Mouse (Mus musculus) small intestine, adult 2 months (tissue): Measurements from ENCODE around the gene Zfp668. TPM values are rescaled to one million over a fixed set of nuclear protein-coding genes. Genes with fewer than 3 reads are reported as not detected.

Experiments used
- H3K27ac ChIP-seq: fragments of 200-500 bp; 2 replicates; pipeline ENCODE4 v1.5.1; 2012; ENCODE audit warnings: low read depth, low read length, control low read depth, inconsistent platforms; ENCODE audit not compliant: insufficient read depth
- H3K27me3 ChIP-seq: fragments of 200-500 bp; 2 replicates; pipeline ENCODE4 v1.6.1; 2012; ENCODE audit warnings: mild to moderate bottlenecking, moderate library complexity, low read length, inconsistent platforms; ENCODE audit not compliant: control insufficient read depth, insufficient read depth
- H3K36me3 ChIP-seq: fragments of 200-500 bp; 2 replicates; pipeline ENCODE4 v1.6.1; 2012; ENCODE audit warnings: mild to moderate bottlenecking, low read length, control low read depth, inconsistent platforms; ENCODE audit not compliant: control insufficient read depth, insufficient read depth
- H3K4me1 ChIP-seq: fragments of 200-500 bp; 2 replicates; pipeline ENCODE4 v1.6.1; 2012; ENCODE audit warnings: low read length, inconsistent platforms, mixed read lengths; ENCODE audit not compliant: control insufficient read depth, insufficient read depth, insufficient read length
- H3K4me3 ChIP-seq: fragments of 200-500 bp; 2 replicates; pipeline ENCODE4 v1.5.1; 2012; ENCODE audit warnings: low read depth, mild to moderate bottlenecking, control low read depth, inconsistent platforms, low read length, moderate library complexity
- CTCF ChIP-seq: fragments of 200-500 bp; IDR thresholded peaks from 2 replicates; pipeline ENCODE4 v1.5.1; 2012; ENCODE audit warnings: low read depth, mild to moderate bottlenecking, control low read depth, inconsistent platforms, low read length, moderate library complexity, mixed read lengths; ENCODE audit not compliant: insufficient replicate concordance, insufficient read length; ENCODE audit errors: extremely low read depth
- POLR2A ChIP-seq: fragments of 200-500 bp; IDR thresholded peaks from 2 replicates; pipeline ENCODE4 v1.6.1; 2012; ENCODE audit warnings: low read depth, mild to moderate bottlenecking, control low read depth, inconsistent platforms, low read length, moderate library complexity
- WGBS: fragments of 180-500 bp; shearing (Covaris S2); methylation state at CpG from one replicate; pipeline ENCODE4 v1.1.7; 2018; 5-methylcytosine and 5-hydroxymethylcytosine counted together
- polyA plus RNA-seq: library from polyadenylated mRNA; depleted of rRNA; stranded (reverse); fragments of >200 nt; gene quantifications from 2 replicates; pipeline ENCODE4 v1.2.3, GENCODE M21; 2012; rRNA removed

Zfp668 gene
- polyA plus RNA-seq = 3.7 and 7.1 TPM in 2 replicates

GRCm38 (mm10) chr7:127876467-127877348 lies at the start of gene Zfp668:
TSS of gene Zfp668 (minus strand) at chr7:127876828.
- peak within 1 kb of the TSS; percentile 77 for H3K4me3 ChIP-seq
- H3K36me3 ChIP-seq = peaks cover 32% of the 10 kb centered on the region
- peak; percentile 22; the same call in 1 of the 2 replicates for TF ChIP-seq POLR2A
- TF ChIP-seq CTCF = no peak
- H3K4me1 ChIP-seq = peaks cover 2% of the 10 kb centered on the region
- under 1% methylated on average over 60 of the region's 60 CpGs for WGBS
- H3K27me3 ChIP-seq = no peaks in the 10 kb centered on the region
- peak within 1 kb of the TSS; percentile 85 for H3K27ac ChIP-seq

- peaks cover 44% of the 10 kb centered on the region for H3K4me1 ChIP-seq
- no peak overlapping the region for H3K4me3 ChIP-seq
- TF ChIP-seq POLR2A (no peak), CTCF (no peak)
- H3K27ac ChIP-seq = peak overlapping the region; percentile 48
- no peaks in the 10 kb centered on the region for H3K27me3 ChIP-seq
- peaks cover 15% of the 10 kb centered on the region for H3K36me3 ChIP-seq
- WGBS = 47% methylated on average over 8 of the region's 8 CpGs
Measured at GRCm38 (mm10) chr7:127926066-127926465, 49.4 kb upstream of the Zfp668 start.

GRCm38 (mm10) chr7:127925252-127925651 lies 48.6 kb upstream of the Zfp668 start:
- TF ChIP-seq POLR2A (0 out of 2 replicates have a peak, but pooled peaks have one; percentile 26), CTCF (no peak)
- 33% methylated on average over 5 of the region's 5 CpGs for WGBS
- H3K27me3 ChIP-seq = no peaks in the 10 kb centered on the region
- peaks cover 44% of the 10 kb centered on the region for H3K4me1 ChIP-seq
- peaks cover 15% of the 10 kb centered on the region for H3K36me3 ChIP-seq
- peak overlapping the region; percentile 48 for H3K27ac ChIP-seq
- H3K4me3 ChIP-seq = no peak overlapping the region

GRCm38 (mm10) chr7:127923714-127924113 lies 47.1 kb upstream of the Zfp668 start:
- no peaks in the 10 kb centered on the region for H3K27me3 ChIP-seq
- no peak overlapping the region for H3K27ac ChIP-seq
- WGBS = 63% methylated on average over 5 of the region's 5 CpGs
- H3K4me1 ChIP-seq = peaks cover 44% of the 10 kb centered on the region
- no peak overlapping the region for H3K4me3 ChIP-seq
- TF ChIP-seq POLR2A (no peak), CTCF (no peak)
- peaks cover 15% of the 10 kb centered on the region for H3K36me3 ChIP-seq

- TF ChIP-seq POLR2A (no peak), CTCF (no peak)
- H3K27ac ChIP-seq = peak overlapping the region; percentile 84
- 31% methylated on average over 6 of the region's 6 CpGs for WGBS
Measured at GRCm38 (mm10) chr7:127922451-127923275, 46.0 kb upstream of the Zfp668 start.

GRCm38 (mm10) chr7:127921516-127921915 lies 44.9 kb upstream of the Zfp668 start:
- H3K4me1 ChIP-seq = peaks cover 31% of the 10 kb centered on the region
- 49% methylated on average over 8 of the region's 8 CpGs for WGBS
- TF ChIP-seq POLR2A = no peak
- TF ChIP-seq CTCF = peak; percentile 48; the same call in 1 of the 2 replicates
- H3K27ac ChIP-seq = no peak overlapping the region
- H3K27me3 ChIP-seq = no peaks in the 10 kb centered on the region
- H3K4me3 ChIP-seq = no peak overlapping the region
- H3K36me3 ChIP-seq = peaks cover 15% of the 10 kb centered on the region

More at GRCm38 (mm10) chr7:127922451-127923275, 46.0 kb upstream of the Zfp668 start:
- H3K36me3 ChIP-seq = peaks cover 15% of the 10 kb centered on the region
- peaks cover 42% of the 10 kb centered on the region for H3K4me1 ChIP-seq
- no peaks in the 10 kb centered on the region for H3K27me3 ChIP-seq
- H3K4me3 ChIP-seq = no peak overlapping the region

- peaks cover 20% of the 10 kb centered on the region for H3K4me1 ChIP-seq
- no peak overlapping the region for H3K27ac ChIP-seq
- no peak overlapping the region for H3K4me3 ChIP-seq
- H3K36me3 ChIP-seq = 0 out of 2 replicates have a peak, but pooled peaks cover 1% of the 10 kb centered on the region
- whole genome bisulfite sequencing = 73% methylated on average over 7 of the region's 7 CpGs
- H3K27me3 ChIP-seq = no peaks in the 10 kb centered on the region
- TF ChIP-seq POLR2A (no peak), CTCF (peak; percentile 14; the same call in 1 of the 2 replicates)
Measured at GRCm38 (mm10) chr7:127919290-127919689, 42.7 kb upstream of the Zfp668 start.
